17 mouse cellular contexts compared by ENCODE assay signal in the genomic region with DNA sequence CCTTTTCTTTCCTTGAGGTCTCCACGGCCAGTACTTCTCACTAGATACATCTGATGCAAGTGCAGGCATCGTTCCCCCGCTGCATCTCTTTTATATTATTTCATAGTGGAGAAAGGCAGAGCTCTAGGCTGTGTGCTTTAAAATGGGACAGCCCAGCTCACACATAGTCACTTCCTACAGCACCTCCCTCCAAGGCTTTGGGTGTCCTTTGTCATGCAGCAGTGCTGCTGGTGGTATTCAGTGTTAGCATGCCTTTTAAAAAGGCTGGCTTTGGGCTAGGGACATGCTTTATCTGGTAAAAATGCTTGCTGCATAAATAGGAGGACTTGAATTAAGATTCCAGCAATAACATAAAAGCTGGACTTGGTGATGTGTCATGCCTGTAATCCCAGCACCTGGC.
DNase-seq lines count a peak whose midpoint lies in the region; ATAC-seq and TF ChIP-seq lines count a peak whose summit lies in the region.
"Had no signal": no experiment of that assay in that cellular context is flagged by ENCODE, and none has a peak within 500 bp of the region (broad histone marks: within the 10 kb centered on the region; RNA-seq: fewer than 3 reads in every experiment).

No protein-coding gene starts in this region.

- no peaks in the 10 kb centered on the region for H3K9me3 ChIP-seq in forebrain, embryonic 15.5 days
- H3K9me3 ChIP-seq in forebrain, embryonic 14.5 days (replicated peaks; ENCODE audit: control insufficient read depth, low read length), result no peaks in the 10 kb centered on the region
- H3K9me3 ChIP-seq in midbrain, embryonic 10.5 days (replicated peaks), result no peaks in the 10 kb centered on the region
- no peaks in the 10 kb centered on the region for H3K9me3 ChIP-seq in midbrain, postnatal 0 days (ENCODE audit: low read length)
- H3K9me3 ChIP-seq in midbrain, embryonic 11.5 days (ENCODE audit: control insufficient read depth, low read length), result no peaks in the 10 kb centered on the region
- H3K9me3 ChIP-seq: embryonic facial prominence, embryonic 13.5 days; neural tube, embryonic 15.5 days had no signal

- ATAC-seq in forebrain, embryonic 15.5 days (replicated peaks), result no peak
- ATAC-seq in forebrain, embryonic 14.5 days, result no peak
- no peak for ATAC-seq in midbrain, postnatal 0 days (ENCODE audit: low FRiP score)
- no peak for ATAC-seq in midbrain, embryonic 11.5 days (ENCODE audit: low FRiP score)
- ATAC-seq: intestine, postnatal 0 days; liver, postnatal 0 days had no signal

- H3K27me3 ChIP-seq in forebrain, embryonic 15.5 days, result no peaks in the 10 kb centered on the region
- H3K27me3 ChIP-seq in forebrain, embryonic 14.5 days (replicated peaks; ENCODE audit: control insufficient read depth, insufficient read depth, low read length), result peaks cover 3% of the 10 kb centered on the region; the same call in 1 of the 2 replicates
- H3K27me3 ChIP-seq in midbrain, embryonic 10.5 days (ENCODE audit: low read depth, poor library complexity, severe bottlenecking), result peaks cover 79% of the 10 kb centered on the region
- no peaks in the 10 kb centered on the region for H3K27me3 ChIP-seq in midbrain, postnatal 0 days (ENCODE audit: insufficient read depth, low read length)
- peaks cover 20% of the 10 kb centered on the region; the same call in 1 of the 2 replicates for H3K27me3 ChIP-seq in midbrain, embryonic 11.5 days (ENCODE audit: control insufficient read depth, insufficient read depth, low read length)
- no peaks in the 10 kb centered on the region; the same call in 1 of the 2 replicates for H3K27me3 ChIP-seq in cerebellum, adult 2 months (ENCODE audit: control insufficient read depth, insufficient read depth, low read length)
- H3K27me3 ChIP-seq: embryonic facial prominence, embryonic 13.5 days; neural tube, embryonic 15.5 days had no signal

- no peak for TF ChIP-seq POLR2A in cerebellum, adult 2 months (IDR thresholded peaks at IDR 0.05; ENCODE audit: borderline replicate concordance, insufficient read depth, low read length)

- H3K36me3 ChIP-seq in forebrain, embryonic 15.5 days, result no peaks in the 10 kb centered on the region
- H3K36me3 ChIP-seq in forebrain, embryonic 14.5 days (ENCODE audit: control insufficient read depth, insufficient read depth, low read length), result no peaks in the 10 kb centered on the region
- H3K36me3 ChIP-seq in midbrain, embryonic 10.5 days, result no peaks in the 10 kb centered on the region
- H3K36me3 ChIP-seq in midbrain, postnatal 0 days (ENCODE audit: insufficient read depth, low read length), result no peaks in the 10 kb centered on the region
- no peaks in the 10 kb centered on the region for H3K36me3 ChIP-seq in midbrain, embryonic 11.5 days (ENCODE audit: control insufficient read depth, insufficient read depth, low read length)
- H3K36me3 ChIP-seq: embryonic facial prominence, embryonic 13.5 days; G1E; neural tube, embryonic 15.5 days had no signal

- peak overlapping the region; percentile 37; the same call in 1 of the 2 replicates for H3K27ac ChIP-seq in forebrain, embryonic 15.5 days (replicated peaks)
- H3K27ac ChIP-seq in forebrain, embryonic 14.5 days (ENCODE audit: low read depth, low read length), result no peak overlapping the region
- H3K27ac ChIP-seq in midbrain, embryonic 10.5 days (replicated peaks), result peak overlapping the region; percentile 56
- no peak overlapping the region for H3K27ac ChIP-seq in midbrain, postnatal 0 days (ENCODE audit: low read depth, low read length)
- H3K27ac ChIP-seq in midbrain, embryonic 11.5 days (ENCODE audit: low read depth, low read length), result peak overlapping the region; percentile 20; the same call in 1 of the 2 replicates
- H3K27ac ChIP-seq in cerebellum, adult 2 months (ENCODE audit: insufficient read depth, low read length), result no peak overlapping the region
- H3K27ac ChIP-seq: embryonic facial prominence, embryonic 13.5 days; neural tube, embryonic 15.5 days had no signal

- no peak for TF ChIP-seq CTCF in midbrain, postnatal 0 days (IDR thresholded peaks at IDR 0.05)
- TF ChIP-seq CTCF in cerebellum, adult 2 months (IDR thresholded peaks at IDR 0.05; ENCODE audit: borderline replicate concordance, insufficient read depth, low read depth, low read length), result no peak

- peaks cover 44% of the 10 kb centered on the region for H3K4me1 ChIP-seq in forebrain, embryonic 15.5 days
- peaks cover 29% of the 10 kb centered on the region for H3K4me1 ChIP-seq in forebrain, embryonic 14.5 days (ENCODE audit: control insufficient read depth, insufficient read depth, low read length)
- peaks cover 74% of the 10 kb centered on the region for H3K4me1 ChIP-seq in midbrain, embryonic 10.5 days
- H3K4me1 ChIP-seq in midbrain, postnatal 0 days (ENCODE audit: insufficient read depth, low read length), result no peaks in the 10 kb centered on the region
- peaks cover 34% of the 10 kb centered on the region for H3K4me1 ChIP-seq in midbrain, embryonic 11.5 days (ENCODE audit: control insufficient read depth, insufficient read depth, low read length)
- no peaks in the 10 kb centered on the region for H3K4me1 ChIP-seq in cerebellum, adult 2 months (ENCODE audit: control insufficient read depth, insufficient read depth, low read length)

- H3K4me3 ChIP-seq in forebrain, embryonic 15.5 days, result no peak overlapping the region
- no peak overlapping the region for H3K4me3 ChIP-seq in forebrain, embryonic 14.5 days (ENCODE audit: low read depth, low read length)
- H3K4me3 ChIP-seq in midbrain, embryonic 10.5 days, result no peak overlapping the region
- no peak overlapping the region for H3K4me3 ChIP-seq in midbrain, postnatal 0 days (ENCODE audit: low read depth, low read length)
- H3K4me3 ChIP-seq in midbrain, embryonic 11.5 days (ENCODE audit: low read depth, low read length), result no peak overlapping the region
- H3K4me3 ChIP-seq in cerebellum, adult 2 months (replicated peaks; ENCODE audit: insufficient read depth, low read depth, low read length), result no peak overlapping the region
- H3K4me3 ChIP-seq: embryonic facial prominence, embryonic 13.5 days; neural tube, embryonic 15.5 days had no signal

- WGBS in forebrain, embryonic 15.5 days, result 59% methylated on average over 3 of the region's 3 CpGs
- 60% methylated on average over 3 of the region's 3 CpGs for WGBS in forebrain, embryonic 14.5 days
- WGBS in midbrain, embryonic 10.5 days, result 68% methylated on average over 3 of the region's 3 CpGs
- 38% methylated on average over 3 of the region's 3 CpGs for WGBS in midbrain, postnatal 0 days
- 62% methylated on average over 3 of the region's 3 CpGs for WGBS in midbrain, embryonic 11.5 days
- WGBS in cerebellum, adult 2 months, result 55% methylated on average over 3 of the region's 3 CpGs

- no peak for DNase-seq in forebrain, embryonic 14.5 days (ENCODE audit: low spot score)
- no peak for DNase-seq in midbrain, embryonic 10.5 days (ENCODE audit: low spot score)
- no peak for DNase-seq in midbrain, postnatal 0 days (ENCODE audit: low spot score)
- DNase-seq in midbrain, embryonic 11.5 days (ENCODE audit: low spot score, missing footprints), result no peak
- DNase-seq in layer of hippocampus, postnatal 25 days (ENCODE audit: extremely low spot score in 1 of 2, low spot score in 1 of 2), result no peak
- no peak for DNase-seq in cerebellum, adult 2 months
- DNase-seq: cerebellum, adult 8-10 months; liver, postnatal 0 days; lung, postnatal 10 days; right cerebral cortex, postnatal 14 days; spleen, adult 18-20 months; thymus, postnatal 36 days had no signal

- no peak overlapping the region for H3K4me2 ChIP-seq in forebrain, embryonic 15.5 days (replicated peaks)
- no peak overlapping the region for H3K4me2 ChIP-seq in forebrain, embryonic 14.5 days (ENCODE audit: low read length)
- no peak overlapping the region for H3K4me2 ChIP-seq in midbrain, postnatal 0 days (ENCODE audit: low read depth, low read length, poor library complexity, severe bottlenecking)
- no peak overlapping the region for H3K4me2 ChIP-seq in midbrain, embryonic 11.5 days
- H3K4me2 ChIP-seq: embryonic facial prominence, embryonic 13.5 days; neural tube, embryonic 15.5 days had no signal

- H3K9ac ChIP-seq in forebrain, embryonic 15.5 days (replicated peaks), result no peak overlapping the region
- H3K9ac ChIP-seq in forebrain, embryonic 14.5 days (ENCODE audit: low read length), result no peak overlapping the region
- H3K9ac ChIP-seq in midbrain, postnatal 0 days (replicated peaks; ENCODE audit: low read length, poor library complexity, severe bottlenecking), result no peak overlapping the region
- H3K9ac ChIP-seq in midbrain, embryonic 11.5 days (ENCODE audit: low read length), result no peak overlapping the region
- H3K9ac ChIP-seq: embryonic facial prominence, embryonic 13.5 days; liver, postnatal 0 days; neural tube, embryonic 15.5 days had no signal

Comparison
In these comparisons a context has a peak if more than half of its experiments do, and no peak if none do; other contexts are left out.
1. H3K27ac ChIP-seq: peak in forebrain, embryonic 15.5 days (single experiment), midbrain, embryonic 10.5 days (single experiment) and midbrain, embryonic 11.5 days (single experiment); none in forebrain, embryonic 14.5 days (single experiment), midbrain, postnatal 0 days (single experiment) and cerebellum, adult 2 months (single experiment).